Mouse (Mus musculus) megakaryocyte, embryonic 14.5 days (primary cell): ENCODE data around the gene Fbxo24. TPM values are rescaled to one million over a fixed set of nuclear protein-coding genes. Genes with fewer than 3 reads are reported as not detected.

Source experiments
- H3K27me3 ChIP-seq: replicated peaks from 2 replicates; pipeline ENCODE3; 2012; ENCODE audit warnings: inconsistent platforms
- H3K36me3 ChIP-seq: replicated peaks from 2 replicates; pipeline ENCODE3; 2012; ENCODE audit warnings: low read length, inconsistent platforms, mixed read lengths
- H3K4me1 ChIP-seq: 2 replicates; pipeline ENCODE4 v1.6.1; 2012; ENCODE audit warnings: inconsistent platforms
- H3K4me3 ChIP-seq: replicated peaks from 2 replicates; pipeline ENCODE3; 2012; ENCODE audit warnings: moderate library complexity, mild to moderate bottlenecking, inconsistent platforms
- H3K9me3 ChIP-seq: 2 replicates; pipeline ENCODE4 v1.6.1; 2012; ENCODE audit warnings: inconsistent platforms
- FLI1 ChIP-seq: IDR thresholded peaks from 2 replicates; pipeline ENCODE4 v1.6.1; 2012; ENCODE audit warnings: low read length, inconsistent platforms, mixed read lengths
- GATA1 ChIP-seq: IDR thresholded peaks from 3 replicates; pipeline ENCODE4 v1.6.1; 2012; ENCODE audit warnings: mixed read lengths, low read length, inconsistent platforms, borderline replicate concordance
- polyA plus RNA-seq: library from polyadenylated mRNA; stranded (reverse); fragments of >175 nt; gene quantifications from 2 replicates; pipeline ENCODE4 v1.2.3, GENCODE M21; 2012; ENCODE audit warnings: low replicate concordance; ENCODE audit not compliant: insufficient read depth

Fbxo24 gene
- polyA plus RNA-seq, 1 experiment = 0.15 TPM

- peaks cover 61% of the 10 kb centered on the region for H3K4me1 ChIP-seq
- H3K4me3 ChIP-seq = no peak overlapping the region
- H3K9me3 ChIP-seq = no peaks in the 10 kb centered on the region
- peaks cover 47% of the 10 kb centered on the region for H3K36me3 ChIP-seq
- no peak for TF ChIP-seq FLI1
- TF ChIP-seq GATA1 = no peak
- peaks cover 8% of the 10 kb centered on the region for H3K27me3 ChIP-seq
Observed at GRCm38 (mm10) chr5:137644484-137644883, 15.7 kb upstream of the Fbxo24 start.

- Histone ChIP-seq H3K36me3 (peaks cover 60% of the 10 kb centered on the region), H3K4me3 (no peak overlapping the region), H3K9me3 (no peaks in the 10 kb centered on the region), H3K4me1 (peaks cover 58% of the 10 kb centered on the region), H3K27me3 (peaks cover 8% of the 10 kb centered on the region)
- TF ChIP-seq GATA1 (no peak), FLI1 (no peak)
Observed at GRCm38 (mm10) chr5:137642886-137643285, 14.1 kb upstream of the Fbxo24 start.

- no peak within 1 kb of the TSS for H3K4me3 ChIP-seq
- TF ChIP-seq GATA1 (no peak), FLI1 (no peak)
- H3K36me3 ChIP-seq = peaks cover 79% of the 10 kb centered on the region
- H3K4me1 ChIP-seq = peaks cover 59% of the 10 kb centered on the region
- H3K27me3 ChIP-seq = peaks cover 8% of the 10 kb centered on the region
- H3K9me3 ChIP-seq = no peaks in the 10 kb centered on the region
Observed at GRCm38 (mm10) chr5:137641054-137641453, 12.3 kb upstream of the Fbxo24 start, which contains the start of gene Sap25. Gene Sap25 (plus strand): TSS chr5:137641334.

DNA sequence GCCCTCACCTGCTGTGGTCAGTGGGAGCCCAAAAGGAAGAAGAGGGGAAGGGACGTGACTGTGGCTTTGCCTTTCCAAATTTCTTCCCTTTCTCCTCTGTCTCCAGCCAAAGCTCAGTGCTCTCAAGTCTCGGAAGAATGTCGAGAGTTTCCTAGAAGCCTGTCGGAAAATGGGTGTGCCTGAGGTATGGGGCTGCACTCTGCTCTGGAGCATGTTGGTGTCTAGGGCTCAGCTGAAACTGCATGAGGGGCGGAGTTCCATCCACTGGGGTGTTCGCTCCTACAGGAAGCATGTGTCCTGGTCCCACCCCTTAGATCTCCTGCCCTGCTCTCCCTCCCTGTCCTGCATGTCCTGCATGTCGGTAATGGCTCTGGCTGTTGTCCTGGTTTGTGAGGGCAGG, 10.7 kb upstream of the Fbxo24 start:
- Histone ChIP-seq H3K36me3 (peaks cover 92% of the 10 kb centered on the region), H3K4me3 (peak overlapping the region; percentile 4), H3K27me3 (peaks cover 1% of the 10 kb centered on the region), H3K4me1 (peaks cover 55% of the 10 kb centered on the region), H3K9me3 (no peaks in the 10 kb centered on the region)
- TF ChIP-seq GATA1 (no peak), FLI1 (no peak)

DNA sequence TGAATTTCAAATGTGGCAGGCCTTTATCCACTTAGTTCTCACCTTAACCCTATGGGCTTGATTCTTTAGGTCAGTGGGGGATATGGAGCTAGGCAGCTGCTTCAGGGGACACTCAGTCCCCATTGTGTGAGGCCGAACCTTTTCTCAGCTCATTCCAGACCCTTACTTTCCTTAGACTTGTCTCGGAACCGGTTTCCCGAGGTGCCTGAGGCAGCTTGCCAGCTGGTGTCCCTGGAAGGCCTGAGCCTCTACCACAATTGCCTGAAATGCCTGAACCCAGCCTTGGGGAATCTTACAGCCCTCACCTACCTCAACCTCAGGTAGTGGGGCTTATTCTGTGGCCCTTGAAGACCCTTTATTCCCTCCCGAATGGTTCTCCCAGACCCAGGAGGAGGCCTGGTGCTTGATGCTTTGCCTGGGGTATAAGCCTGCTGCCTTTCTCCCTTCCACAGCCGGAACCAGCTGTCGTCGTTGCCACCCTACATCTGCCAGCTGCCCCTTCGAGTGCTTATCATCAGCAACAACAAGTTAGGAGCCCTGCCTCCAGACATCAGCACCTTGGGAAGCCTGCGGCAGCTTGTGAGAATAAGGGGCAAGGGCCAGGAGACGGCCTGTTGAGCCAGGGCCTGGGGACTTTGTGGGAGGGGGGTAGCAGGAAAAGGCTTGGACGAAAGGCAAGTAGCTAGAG, 4.7 kb upstream of the Fbxo24 start:
- Histone ChIP-seq H3K4me3 (no peak overlapping the region), H3K27me3 (no peaks in the 10 kb centered on the region), H3K4me1 (peaks cover 71% of the 10 kb centered on the region), H3K9me3 (no peaks in the 10 kb centered on the region), H3K36me3 (peaks cover 62% of the 10 kb centered on the region)
- TF ChIP-seq FLI1 (no peak), GATA1 (no peak)

GRCm38 (mm10) chr5:137631591-137631990, 2.8 kb upstream of the Fbxo24 start:
- Histone ChIP-seq H3K4me1 (peaks cover 71% of the 10 kb centered on the region), H3K27me3 (no peaks in the 10 kb centered on the region), H3K9me3 (no peaks in the 10 kb centered on the region), H3K4me3 (peak overlapping the region; percentile 100), H3K36me3 (peaks cover 42% of the 10 kb centered on the region)
- no peak; the same call in 1 of the 2 replicates for TF ChIP-seq FLI1
- TF ChIP-seq GATA1 = no peak

DNA sequence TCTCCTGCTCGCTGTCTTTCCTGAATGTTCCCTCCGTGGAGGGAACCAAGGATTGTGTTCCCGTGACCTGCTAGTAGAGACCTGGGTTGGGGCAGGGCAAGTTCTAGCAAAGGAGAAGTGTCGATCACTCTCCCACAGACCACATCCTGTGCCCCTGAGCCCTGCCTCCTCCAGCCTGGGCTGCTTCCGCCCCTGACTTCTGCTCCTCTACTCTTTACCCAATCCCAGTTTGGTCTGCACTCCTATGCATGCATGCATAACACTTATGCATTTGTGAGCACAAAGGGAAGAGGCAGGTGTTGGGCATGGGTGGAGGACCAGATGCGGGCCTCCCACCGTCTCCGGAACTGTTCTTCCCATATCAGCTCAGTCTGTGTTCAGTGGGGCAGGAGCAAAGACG, 2.4 kb upstream of the Fbxo24 start:
- no peaks in the 10 kb centered on the region for H3K27me3 ChIP-seq
- TF ChIP-seq FLI1 (0 out of 2 replicates have a peak, but pooled peaks have one; percentile 39), GATA1 (no peak)
- H3K4me1 ChIP-seq = peaks cover 69% of the 10 kb centered on the region
- H3K4me3 ChIP-seq = peak overlapping the region; percentile 100
- no peaks in the 10 kb centered on the region for H3K9me3 ChIP-seq
- peaks cover 38% of the 10 kb centered on the region for H3K36me3 ChIP-seq

DNA sequence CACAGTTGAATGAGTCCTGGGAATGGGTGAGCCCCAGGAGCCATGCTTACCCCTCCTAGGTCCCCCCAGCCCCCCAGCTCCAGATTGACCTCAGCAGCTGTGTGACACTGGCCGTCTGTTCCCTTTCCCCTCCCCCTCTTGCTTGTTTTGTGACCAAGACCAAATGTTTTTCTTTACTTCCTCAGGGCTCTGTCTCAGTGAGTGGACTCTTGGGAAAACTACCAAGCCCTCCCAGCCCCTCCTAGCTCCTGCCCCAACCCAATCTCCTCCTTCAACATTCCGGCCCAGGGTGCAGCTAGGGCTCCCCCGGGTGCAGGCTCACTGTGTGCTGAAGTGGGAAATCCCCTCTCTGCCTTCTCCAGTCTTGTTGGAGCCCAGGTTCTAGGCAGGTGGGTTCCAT, 1.8 kb upstream of the Fbxo24 start:
- no peaks in the 10 kb centered on the region for H3K9me3 ChIP-seq
- H3K27me3 ChIP-seq = no peaks in the 10 kb centered on the region
- H3K4me3 ChIP-seq = peak overlapping the region; percentile 100
- H3K4me1 ChIP-seq = peaks cover 69% of the 10 kb centered on the region
- H3K36me3 ChIP-seq = peaks cover 32% of the 10 kb centered on the region
- TF ChIP-seq FLI1 (no peak), GATA1 (no peak)

GRCm38 (mm10) chr5:137629906-137630545, 1.2 kb upstream of the Fbxo24 start:
- TF ChIP-seq GATA1 (no peak), FLI1 (no peak)
- H3K9me3 ChIP-seq = no peaks in the 10 kb centered on the region
- H3K36me3 ChIP-seq = peaks cover 26% of the 10 kb centered on the region
- peaks cover 64% of the 10 kb centered on the region for H3K4me1 ChIP-seq
- H3K4me3 ChIP-seq = peak overlapping the region; percentile 100
- no peaks in the 10 kb centered on the region for H3K27me3 ChIP-seq

DNA sequence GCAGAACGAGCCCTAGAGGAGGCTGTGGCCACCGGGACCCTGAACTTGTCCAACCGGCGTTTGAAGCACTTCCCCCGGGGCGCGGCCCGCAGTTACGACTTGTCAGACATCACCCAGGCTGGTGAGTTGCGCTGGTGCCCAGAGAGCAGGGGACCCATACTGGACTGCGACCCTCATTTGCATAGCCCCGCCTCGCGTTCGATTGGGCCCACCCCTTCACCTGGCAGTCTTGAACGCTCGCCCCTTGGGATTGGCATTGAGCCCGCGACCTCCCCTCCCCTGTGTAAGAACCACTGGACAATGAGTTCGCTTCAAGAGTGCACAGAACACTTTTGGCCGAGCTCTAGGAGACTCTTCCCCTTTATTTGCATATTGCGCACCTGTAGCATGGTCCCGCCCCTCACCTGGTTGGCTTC, 512 bp upstream of the Fbxo24 start:
- peaks cover 21% of the 10 kb centered on the region for H3K36me3 ChIP-seq
- H3K4me3 ChIP-seq = peak overlapping the region; percentile 100

More for the DNA sequence above, 512 bp upstream of the Fbxo24 start:
- H3K9me3 ChIP-seq = no peaks in the 10 kb centered on the region
- TF ChIP-seq FLI1 = no peak
- no peak for TF ChIP-seq GATA1
- peaks cover 69% of the 10 kb centered on the region for H3K4me1 ChIP-seq
- no peaks in the 10 kb centered on the region for H3K27me3 ChIP-seq
